Mouse (Mus musculus) intestine, embryonic 15.5 days (tissue): ENCODE results near the gene Atxn1. TPM values are rescaled to one million over a fixed set of nuclear protein-coding genes. Genes with fewer than 3 reads are reported as not detected.

Source experiments
- ATAC-seq: fragments of 200-750 bp; cut with Nextera tagmentation; 2 replicates; pipeline ENCODE4 v1.8.0; 2017; ENCODE audit warnings: moderate TSS enrichment, moderate library complexity
- H3K27ac ChIP-seq: fragments of 300-500 bp; sonication (generic); 2 replicates; pipeline ENCODE4 v1.5.1; 2015; ENCODE audit warnings: mild to moderate bottlenecking, inconsistent platforms
- H3K27me3 ChIP-seq: fragments of 300-500 bp; sonication (generic); replicated peaks from 2 replicates; pipeline ENCODE4 v1.6.1; 2015; ENCODE audit warnings: inconsistent platforms
- H3K36me3 ChIP-seq: fragments of 300-500 bp; sonication (generic); 2 replicates; pipeline ENCODE4 v1.6.1; 2015; ENCODE audit warnings: inconsistent platforms
- H3K4me1 ChIP-seq: fragments of 300-500 bp; sonication (generic); replicated peaks from 2 replicates; pipeline ENCODE4 v1.6.1; 2015; ENCODE audit warnings: inconsistent platforms
- H3K4me2 ChIP-seq: fragments of 300-500 bp; sonication (generic); replicated peaks from 2 replicates; pipeline ENCODE4 v1.6.1; 2015; ENCODE audit warnings: mild to moderate bottlenecking, inconsistent platforms
- H3K4me3 ChIP-seq: fragments of 300-500 bp; sonication (generic); replicated peaks from 2 replicates; pipeline ENCODE4 v1.5.1; 2015; ENCODE audit warnings: inconsistent platforms
- H3K9ac ChIP-seq: fragments of 300-500 bp; sonication (generic); 2 replicates; pipeline ENCODE4 v1.6.1; 2015; ENCODE audit warnings: inconsistent platforms
- H3K9me3 ChIP-seq: fragments of 300-500 bp; sonication (generic); 2 replicates; pipeline ENCODE4 v1.6.1; 2016; ENCODE audit warnings: inconsistent platforms
- WGBS: fragments of 180-500 bp; shearing (Covaris S2); methylation state at CpG from one replicate; pipeline ENCODE4 v1.1.7; 2015; 5-methylcytosine and 5-hydroxymethylcytosine counted together
- polyA plus RNA-seq: library from polyadenylated mRNA; unstranded; fragments of >200 nt; fragmentation: Nextera tagmentation; extraction: Ambion mirVana; gene quantifications from 2 replicates; pipeline ENCODE4 v1.2.1, GENCODE M21; 2015

Atxn1 gene
- polyA plus RNA-seq, 1 experiment from 2014 or later, result 5.7 TPM

DNA sequence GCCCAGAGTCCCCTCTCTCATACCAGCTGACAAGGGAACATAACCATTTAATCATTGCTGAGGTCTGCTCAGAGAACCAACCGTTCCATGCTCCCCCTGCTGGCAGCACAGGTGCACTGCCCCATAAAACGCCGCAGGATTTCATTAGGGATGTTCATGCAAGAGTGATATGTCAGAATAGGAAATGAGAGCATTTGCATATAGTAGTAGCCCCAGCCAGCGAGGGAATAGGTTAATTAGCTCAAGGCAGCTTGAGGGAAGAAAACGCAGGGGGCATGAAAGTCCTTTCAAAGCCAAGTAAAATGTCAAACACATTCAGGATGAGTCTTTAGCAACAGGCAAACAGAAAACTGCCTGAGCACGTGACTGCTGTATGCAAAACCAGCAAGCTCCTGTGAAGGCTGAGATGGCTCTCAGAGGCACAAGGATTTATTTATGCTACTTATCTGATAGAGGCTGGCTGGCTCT, 393.0 kb downstream of the Atxn1 start:
- whole genome bisulfite sequencing, result 2% methylated on average over 6 of the region's 6 CpGs
- Histone ChIP-seq H3K27me3 (no peaks in the 10 kb centered on the region), H3K27ac (no peak overlapping the region), H3K9me3 (no peaks in the 10 kb centered on the region), H3K4me2 (peak overlapping the region; percentile 26; the same call in 1 of the 2 replicates), H3K4me3 (no peak overlapping the region), H3K4me1 (peaks cover 6% of the 10 kb centered on the region), H3K36me3 (no peaks in the 10 kb centered on the region), H3K9ac (no peak overlapping the region)
- ATAC-seq, result peak; percentile 53; the same call in 1 of the 2 replicates

- Histone ChIP-seq H3K9ac (no peak overlapping the region), H3K4me1 (no peaks in the 10 kb centered on the region), H3K36me3 (no peaks in the 10 kb centered on the region), H3K9me3 (no peaks in the 10 kb centered on the region), H3K27me3 (no peaks in the 10 kb centered on the region), H3K4me3 (no peak overlapping the region), H3K4me2 (no peak overlapping the region), H3K27ac (no peak overlapping the region)
- ATAC-seq, result no peak
- 71% methylated on average over 7 of the region's 7 CpGs for WGBS
Measured at GRCm38 (mm10) chr13:45569932-45570331, 394.9 kb downstream of the Atxn1 start.

- Histone ChIP-seq H3K9me3 (no peaks in the 10 kb centered on the region), H3K4me2 (no peak overlapping the region), H3K27ac (no peak overlapping the region), H3K27me3 (no peaks in the 10 kb centered on the region), H3K4me1 (no peaks in the 10 kb centered on the region), H3K4me3 (no peak overlapping the region), H3K9ac (no peak overlapping the region), H3K36me3 (no peaks in the 10 kb centered on the region)
- WGBS, result 62% methylated on average over 4 of the region's 4 CpGs
- no peak for ATAC-seq
Measured at GRCm38 (mm10) chr13:45564946-45565345, 399.9 kb downstream of the Atxn1 start.

GRCm38 (mm10) chr13:45562011-45562410, 402.8 kb downstream of the Atxn1 start:
- WGBS, result 81% methylated on average over 9 of the region's 9 CpGs
- Histone ChIP-seq H3K27ac (no peak overlapping the region), H3K27me3 (no peaks in the 10 kb centered on the region)

GRCm38 (mm10) chr13:45560543-45560942, 404.3 kb downstream of the Atxn1 start:
- no peak overlapping the region for H3K27ac ChIP-seq

More at GRCm38 (mm10) chr13:45562011-45562410, 402.8 kb downstream of the Atxn1 start:
- Histone ChIP-seq H3K9me3 (no peaks in the 10 kb centered on the region), H3K4me1 (no peaks in the 10 kb centered on the region), H3K36me3 (no peaks in the 10 kb centered on the region), H3K9ac (no peak overlapping the region), H3K4me3 (no peak overlapping the region), H3K4me2 (no peak overlapping the region)
- no peak for ATAC-seq

DNA sequence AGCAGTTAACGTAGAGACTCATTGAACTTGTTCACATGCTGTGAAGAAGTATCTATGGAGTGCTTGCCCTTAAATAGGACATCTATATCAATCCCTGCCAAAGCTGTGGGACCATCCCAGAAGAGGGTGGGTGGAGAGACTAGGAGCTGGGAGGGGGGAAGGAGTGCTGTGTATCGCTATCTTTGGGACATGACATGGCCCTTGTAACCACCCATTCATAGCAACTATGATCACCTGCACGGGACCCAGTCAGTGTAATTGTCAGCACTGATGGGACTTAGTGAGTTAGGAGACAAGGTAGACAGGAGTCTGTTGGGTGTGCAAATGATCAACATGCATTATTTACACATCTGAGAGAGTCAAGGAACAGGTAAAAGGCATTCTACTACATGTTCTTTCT, 405.6 kb downstream of the Atxn1 start:
- Histone ChIP-seq H3K27me3 (no peaks in the 10 kb centered on the region), H3K36me3 (no peaks in the 10 kb centered on the region)

More at GRCm38 (mm10) chr13:45560543-45560942, 404.3 kb downstream of the Atxn1 start:
- no peaks in the 10 kb centered on the region for H3K9me3 ChIP-seq
- WGBS, result 70% methylated on average over 7 of the region's 7 CpGs
- no peak for ATAC-seq
- no peaks in the 10 kb centered on the region for H3K4me1 ChIP-seq
- H3K4me3 ChIP-seq, result no peak overlapping the region
- no peaks in the 10 kb centered on the region for H3K36me3 ChIP-seq
- H3K9ac ChIP-seq, result no peak overlapping the region
- no peak overlapping the region for H3K4me2 ChIP-seq
- H3K27me3 ChIP-seq, result no peaks in the 10 kb centered on the region

GRCm38 (mm10) chr13:45558367-45558766, 406.4 kb downstream of the Atxn1 start:
- ATAC-seq, result no peak
- Histone ChIP-seq H3K4me3 (no peak overlapping the region), H3K9me3 (no peaks in the 10 kb centered on the region), H3K4me1 (peaks cover 5% of the 10 kb centered on the region; the same call in 1 of the 2 replicates), H3K4me2 (no peak overlapping the region), H3K27me3 (no peaks in the 10 kb centered on the region), H3K9ac (no peak overlapping the region), H3K27ac (no peak overlapping the region), H3K36me3 (no peaks in the 10 kb centered on the region)
- 53% methylated on average over 4 of the region's 4 CpGs for WGBS

More for the DNA sequence above, 405.6 kb downstream of the Atxn1 start:
- Histone ChIP-seq H3K4me1 (no peaks in the 10 kb centered on the region), H3K4me3 (no peak overlapping the region), H3K27ac (no peak overlapping the region), H3K4me2 (no peak overlapping the region), H3K9me3 (no peaks in the 10 kb centered on the region), H3K9ac (no peak overlapping the region)
- 92% methylated on average over 3 of the region's 3 CpGs for WGBS
- no peak for ATAC-seq

- Histone ChIP-seq H3K27ac (no peak overlapping the region), H3K4me3 (no peak overlapping the region), H3K9me3 (no peaks in the 10 kb centered on the region), H3K36me3 (no peaks in the 10 kb centered on the region), H3K9ac (no peak overlapping the region), H3K27me3 (no peaks in the 10 kb centered on the region), H3K4me1 (peaks cover 5% of the 10 kb centered on the region; the same call in 1 of the 2 replicates), H3K4me2 (no peak overlapping the region)
- peak; percentile 63 for ATAC-seq
- WGBS, result 53% methylated on average over 7 of the region's 7 CpGs
Measured at GRCm38 (mm10) chr13:45553674-45554073, 411.1 kb downstream of the Atxn1 start.

DNA sequence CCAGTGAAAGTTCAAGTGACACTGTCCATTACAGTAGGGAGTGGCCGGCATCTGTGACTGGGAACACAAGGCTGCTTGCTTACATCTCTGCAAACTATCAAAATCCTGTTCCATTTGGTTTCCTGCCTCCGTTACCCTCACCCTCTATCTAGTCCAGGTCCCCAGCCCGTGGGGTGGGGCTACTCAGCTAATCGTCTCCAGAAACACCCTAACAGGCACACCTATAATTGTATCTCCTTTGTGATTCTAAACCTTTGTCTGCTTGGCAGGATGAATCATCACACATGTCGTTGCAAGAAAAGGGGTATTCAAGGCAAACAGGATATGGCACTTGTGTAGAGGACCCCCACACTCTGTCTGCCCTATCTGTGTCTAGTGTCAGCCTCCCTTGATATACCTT, 417.3 kb downstream of the Atxn1 start:
- no peaks in the 10 kb centered on the region for H3K36me3 ChIP-seq

DNA sequence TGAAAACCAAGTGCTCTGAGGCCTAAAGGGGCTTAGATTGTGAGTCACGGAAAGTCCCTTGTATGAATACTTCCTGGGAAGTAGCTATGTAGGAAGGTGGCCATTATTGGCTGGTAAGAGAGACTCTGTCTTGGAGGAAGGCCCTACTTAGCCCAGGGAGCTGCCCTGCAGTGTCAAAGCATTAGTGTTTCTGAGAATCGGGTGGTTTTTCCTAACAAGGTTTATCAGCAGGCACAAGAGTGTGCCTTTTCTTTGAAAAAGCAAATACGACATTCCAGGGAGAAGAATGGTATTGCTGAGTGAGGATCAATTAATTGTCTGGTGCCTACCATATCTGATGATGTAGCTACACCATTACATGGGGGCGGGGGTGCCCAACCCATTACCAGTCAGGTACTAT, 417.9 kb downstream of the Atxn1 start:
- H3K9ac ChIP-seq, result no peak overlapping the region
- 85% methylated on average over 4 of the region's 4 CpGs for WGBS
- no peak for ATAC-seq
- no peaks in the 10 kb centered on the region for H3K36me3 ChIP-seq
- H3K4me1 ChIP-seq, result no peaks in the 10 kb centered on the region
- H3K27ac ChIP-seq, result no peak overlapping the region
- no peak overlapping the region for H3K4me3 ChIP-seq
- no peaks in the 10 kb centered on the region for H3K27me3 ChIP-seq
- H3K9me3 ChIP-seq, result no peaks in the 10 kb centered on the region
- H3K4me2 ChIP-seq, result no peak overlapping the region

More for the DNA sequence above, 417.3 kb downstream of the Atxn1 start:
- Histone ChIP-seq H3K27ac (no peak overlapping the region), H3K4me3 (no peak overlapping the region), H3K4me2 (no peak overlapping the region), H3K27me3 (no peaks in the 10 kb centered on the region), H3K9ac (no peak overlapping the region), H3K9me3 (no peaks in the 10 kb centered on the region), H3K4me1 (no peaks in the 10 kb centered on the region)
- 75% methylated on average over 5 of the region's 5 CpGs for WGBS
- ATAC-seq, result no peak

- 80% methylated on average over 13 of the region's 13 CpGs for WGBS
- no peak overlapping the region for H3K4me3 ChIP-seq
- H3K36me3 ChIP-seq, result no peaks in the 10 kb centered on the region
- H3K27ac ChIP-seq, result no peak overlapping the region
- no peaks in the 10 kb centered on the region for H3K4me1 ChIP-seq
- H3K9me3 ChIP-seq, result no peaks in the 10 kb centered on the region
- H3K4me2 ChIP-seq, result no peak overlapping the region
- peak; percentile 71; the same call in 1 of the 2 replicates for ATAC-seq
- no peak overlapping the region for H3K9ac ChIP-seq
- no peaks in the 10 kb centered on the region for H3K27me3 ChIP-seq
Measured at GRCm38 (mm10) chr13:45545974-45546373, 418.8 kb downstream of the Atxn1 start.

DNA sequence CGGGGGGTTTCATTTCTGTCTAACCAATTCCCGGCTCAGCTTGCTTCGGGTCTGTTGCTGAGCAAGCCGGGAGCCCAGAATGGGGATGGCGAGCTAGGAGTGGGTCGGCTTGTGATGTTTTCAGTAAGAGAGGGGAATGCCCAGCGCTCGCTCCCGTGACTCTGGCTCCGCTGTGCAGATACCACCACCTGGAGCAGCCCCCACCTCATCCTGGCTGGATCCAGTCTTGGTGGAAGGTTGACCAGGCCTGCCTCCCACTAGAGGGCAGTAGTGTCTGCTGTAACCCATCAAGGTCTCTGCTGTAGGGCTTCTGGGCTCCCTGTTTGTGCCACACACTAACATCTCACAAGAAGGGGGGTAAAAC, 425.6 kb downstream of the Atxn1 start:
- Histone ChIP-seq H3K27me3 (no peaks in the 10 kb centered on the region), H3K36me3 (no peaks in the 10 kb centered on the region), H3K4me3 (peak overlapping the region; percentile 34), H3K9ac (peak overlapping the region; percentile 26; the same call in 1 of the 2 replicates), H3K9me3 (no peaks in the 10 kb centered on the region), H3K4me1 (no peaks in the 10 kb centered on the region; the same call in 1 of the 2 replicates), H3K4me2 (peak overlapping the region; percentile 76), H3K27ac (0 out of 2 replicates have a peak overlapping the region, but pooled peaks have one; percentile 33)
- 11% methylated on average over 10 of the region's 10 CpGs for WGBS
- ATAC-seq, result peak; percentile 88

DNA sequence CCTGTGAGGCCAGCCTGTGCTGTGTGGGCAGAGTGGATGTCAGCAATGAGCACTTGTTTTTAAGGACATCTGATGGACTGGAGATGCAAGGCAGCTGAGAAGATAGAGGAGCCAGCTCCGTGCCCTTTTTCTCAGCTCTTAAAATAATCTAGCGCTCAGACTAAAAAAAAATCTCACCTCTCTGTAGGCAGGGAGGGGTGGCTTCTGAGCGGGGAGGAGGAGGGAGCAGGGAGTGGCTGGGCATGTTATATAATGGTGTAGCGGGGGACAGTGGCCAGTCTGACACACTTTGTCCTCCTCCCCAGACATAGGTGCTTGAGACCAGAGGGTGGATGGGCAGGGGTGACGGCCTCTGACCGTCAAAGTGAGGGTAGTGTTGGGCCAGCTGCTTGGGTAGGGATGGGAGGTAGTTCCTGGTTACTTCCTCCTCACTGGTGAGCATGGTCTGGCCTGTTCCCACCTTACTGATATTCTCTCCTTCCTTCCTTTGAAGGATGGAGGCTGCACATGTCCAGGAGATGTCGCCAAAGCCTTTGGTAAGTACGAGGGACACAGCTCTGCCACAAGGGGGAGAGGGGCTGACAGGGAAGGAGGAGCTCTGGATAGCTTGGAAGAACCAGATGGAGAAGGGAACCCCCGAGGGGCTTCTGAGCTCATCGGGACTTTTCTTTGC, 426.1 kb downstream of the Atxn1 start:
- 0 out of 2 replicates have a peak overlapping the region, but pooled peaks have one; percentile 33 for H3K27ac ChIP-seq

More for the DNA sequence above, 426.1 kb downstream of the Atxn1 start:
- Histone ChIP-seq H3K4me2 (peak overlapping the region; percentile 76), H3K27me3 (no peaks in the 10 kb centered on the region), H3K4me1 (no peaks in the 10 kb centered on the region; the same call in 1 of the 2 replicates), H3K36me3 (no peaks in the 10 kb centered on the region), H3K9ac (peak overlapping the region; percentile 26; the same call in 1 of the 2 replicates), H3K4me3 (peak overlapping the region; percentile 34), H3K9me3 (no peaks in the 10 kb centered on the region)
- peak; percentile 87 for ATAC-seq
- 28% methylated on average over 10 of the region's 10 CpGs for WGBS
